Mouse (Mus musculus) E14TG2a.4 (cell line): ENCODE data around the gene Ccdc148.

Experiments
- H3K27me3 ChIP-seq: 2 replicates; pipeline ENCODE4 v1.6.1; 2014; ENCODE audit warnings: low read length, control low read depth; ENCODE audit not compliant: insufficient read depth
- H3K36me3 ChIP-seq: 2 replicates; pipeline ENCODE4 v1.6.1; 2014; ENCODE audit warnings: low read length, control low read depth; ENCODE audit not compliant: insufficient read depth
- H3K4me1 ChIP-seq: replicated peaks from 2 replicates; pipeline ENCODE4 v1.6.1; 2014; ENCODE audit warnings: low read depth, low read length, control low read depth
- H3K4me3 ChIP-seq: replicated peaks from 2 replicates; pipeline ENCODE4 v1.5.1; 2014; ENCODE audit warnings: mild to moderate bottlenecking, low read length
- H3K9me3 ChIP-seq: 2 replicates; pipeline ENCODE4 v1.6.1; 2014; ENCODE audit warnings: low read length, control low read depth
- CTCF ChIP-seq: conservative IDR thresholded peaks from 2 replicates; pipeline ENCODE4 v1.5.1; 2014; ENCODE audit warnings: low read length
- NANOG ChIP-seq: IDR thresholded peaks from 2 replicates; pipeline ENCODE4 v1.6.1; 2014; ENCODE audit warnings: borderline replicate concordance, low read length, mixed read lengths
- POU5F1 ChIP-seq: IDR thresholded peaks from 2 replicates; pipeline ENCODE4 v1.6.1; 2014; ENCODE audit warnings: low read length, borderline replicate concordance

Gene Ccdc148

GRCm38 (mm10) chr2:58783526-58783925 is 377.0 kb downstream of the Ccdc148 start:
- TF ChIP-seq NANOG (no peak), POU5F1 (no peak), CTCF (no peak)
- Histone ChIP-seq H3K36me3 (no peaks in the 10 kb centered on the region), H3K4me1 (no peaks in the 10 kb centered on the region), H3K27me3 (no peaks in the 10 kb centered on the region), H3K9me3 (no peaks in the 10 kb centered on the region), H3K4me3 (no peak overlapping the region)

DNA sequence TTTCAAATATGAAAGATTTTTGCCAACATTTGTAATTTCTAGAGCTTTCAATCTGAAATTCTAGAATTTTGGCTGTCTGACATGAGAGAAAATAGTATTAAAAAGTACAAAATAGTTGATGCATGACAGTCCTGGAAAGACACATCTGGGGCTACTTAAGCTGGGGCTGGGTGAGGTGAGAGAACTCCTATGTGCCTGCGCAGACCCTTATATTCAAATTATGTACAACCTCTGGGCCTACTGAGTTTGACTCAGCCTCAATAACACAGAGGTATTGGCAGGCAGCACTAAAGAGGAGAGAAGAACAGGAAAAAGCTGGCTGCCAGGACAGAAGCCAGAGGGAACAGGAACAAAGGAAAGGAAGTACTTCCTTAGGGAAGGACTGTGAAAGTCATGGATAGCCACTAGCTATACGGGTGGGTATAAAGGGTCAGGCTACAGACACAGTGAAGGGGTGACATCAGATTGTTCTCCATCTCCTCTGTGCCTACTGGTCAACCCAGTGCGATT is 381.4 kb downstream of the Ccdc148 start:
- Histone ChIP-seq H3K4me3 (no peak overlapping the region), H3K36me3 (no peaks in the 10 kb centered on the region), H3K4me1 (no peaks in the 10 kb centered on the region), H3K9me3 (no peaks in the 10 kb centered on the region), H3K27me3 (no peaks in the 10 kb centered on the region)
- TF ChIP-seq NANOG = no peak
- no peak for TF ChIP-seq CTCF
- no peak for TF ChIP-seq POU5F1

GRCm38 (mm10) chr2:58773833-58774232 is 386.6 kb downstream of the Ccdc148 start:
- Histone ChIP-seq H3K36me3 (no peaks in the 10 kb centered on the region), H3K4me3 (no peak overlapping the region), H3K27me3 (no peaks in the 10 kb centered on the region), H3K4me1 (no peaks in the 10 kb centered on the region), H3K9me3 (no peaks in the 10 kb centered on the region)
- TF ChIP-seq CTCF (no peak), POU5F1 (no peak), NANOG (no peak)
